Mouse (Mus musculus): ENCODE measurements around the gene Npy.

- TF ChIP-seq CTCF (IDR thresholded peaks at IDR 0.05; ENCODE audit: borderline replicate concordance, control insufficient read depth, extremely low read depth, insufficient read depth, low read length, poor library complexity) (no peak), POLR2A (IDR thresholded peaks at IDR 0.05; ENCODE audit: control insufficient read depth, extremely low read depth, insufficient read depth, low read length, poor library complexity) (no peak)
Observed at GRCm38 (mm10) chr6:49817183-49817582, 5.3 kb upstream of the Npy start.
